Mouse (Mus musculus): ENCODE measurements at regions not wholly inside any gene's neighbourhood (a gene's known extent, or its start where the extent isn't known, plus 50 kb on each side); places are given as distances from the start of the nearest gene placed in this dataset.

DNA sequence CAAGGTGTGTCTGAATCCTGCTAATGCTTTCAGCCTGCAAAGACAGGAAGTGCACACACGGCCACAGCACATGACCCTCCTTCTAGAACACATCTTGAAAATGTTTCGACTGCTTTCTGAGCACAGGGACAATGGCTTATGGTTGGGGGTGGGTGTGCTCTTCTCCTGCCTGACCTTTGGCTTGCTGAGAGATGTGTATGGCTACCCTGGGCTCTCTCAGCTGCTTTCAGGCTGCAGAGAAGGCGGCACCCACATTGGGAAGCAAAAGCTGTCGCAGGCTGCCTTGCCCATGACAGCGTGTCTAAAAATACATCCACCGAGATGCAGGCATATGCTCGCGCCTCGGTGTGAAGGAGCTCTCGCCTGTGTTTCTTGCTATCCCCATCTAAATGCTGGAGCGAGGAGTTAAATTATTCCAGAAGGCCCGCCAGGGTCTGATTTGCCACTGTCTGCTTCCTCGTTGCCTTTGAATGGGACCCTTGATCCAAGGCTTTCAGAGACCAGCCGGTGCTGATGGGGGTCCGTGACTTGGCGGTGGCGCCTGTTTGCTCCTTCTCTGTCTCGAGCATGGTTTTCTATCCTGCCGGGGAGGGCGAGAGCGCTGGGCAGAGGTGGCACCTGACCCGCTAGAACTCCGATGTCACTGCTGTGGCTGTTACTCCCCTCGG is 214.6 kb upstream of the Ubash3b start:
- peak; percentile 38 for DNase-seq

GRCm38 (mm10) chr9:41374591-41375481 is 213.3 kb upstream of the Ubash3b start:
- no peak for DNase-seq

DNA sequence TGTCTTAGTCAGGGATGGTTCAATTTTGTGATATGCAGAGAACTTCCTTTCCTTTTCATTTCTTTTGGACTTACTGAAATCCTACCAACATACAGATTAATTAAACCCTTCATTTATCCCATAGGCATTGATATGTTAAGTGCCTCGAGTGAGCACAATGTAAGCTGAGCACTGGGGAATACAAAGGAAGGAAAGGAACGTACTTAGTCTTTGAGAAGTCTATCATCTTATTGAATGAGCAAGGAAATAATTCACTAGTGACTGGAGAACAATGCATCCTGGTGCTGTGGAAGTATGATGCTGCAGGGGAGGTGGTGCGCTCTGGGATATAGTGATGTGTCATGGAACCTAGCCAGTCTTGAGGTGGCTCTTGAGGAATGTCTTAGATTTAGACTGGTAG is 204.9 kb upstream of the Ubash3b start:
- DNase-seq, result no peak

DNA sequence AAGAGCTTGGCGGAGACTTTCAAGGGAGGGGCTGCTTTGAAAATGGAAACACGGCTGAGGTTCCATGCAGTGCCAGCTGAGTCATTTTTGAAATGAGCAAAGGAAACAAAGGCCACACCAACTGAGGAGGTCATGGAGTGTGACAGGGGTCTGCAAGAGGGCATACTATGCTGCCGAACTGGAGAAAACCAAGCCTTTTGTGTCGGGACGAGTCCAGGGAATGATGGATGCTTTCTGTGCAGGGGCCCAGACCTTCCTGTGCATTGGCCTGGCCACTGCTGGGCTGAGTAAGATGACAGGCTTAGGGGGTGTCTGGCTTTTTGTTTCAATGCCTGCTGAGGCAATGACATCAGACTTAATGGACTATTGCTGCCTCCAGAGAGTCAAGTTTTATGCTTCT is 203.8 kb upstream of the Ubash3b start:
- no peak for DNase-seq

GRCm38 (mm10) chr9:41364442-41365250 is 203.1 kb upstream of the Ubash3b start:
- no peak for DNase-seq

DNA sequence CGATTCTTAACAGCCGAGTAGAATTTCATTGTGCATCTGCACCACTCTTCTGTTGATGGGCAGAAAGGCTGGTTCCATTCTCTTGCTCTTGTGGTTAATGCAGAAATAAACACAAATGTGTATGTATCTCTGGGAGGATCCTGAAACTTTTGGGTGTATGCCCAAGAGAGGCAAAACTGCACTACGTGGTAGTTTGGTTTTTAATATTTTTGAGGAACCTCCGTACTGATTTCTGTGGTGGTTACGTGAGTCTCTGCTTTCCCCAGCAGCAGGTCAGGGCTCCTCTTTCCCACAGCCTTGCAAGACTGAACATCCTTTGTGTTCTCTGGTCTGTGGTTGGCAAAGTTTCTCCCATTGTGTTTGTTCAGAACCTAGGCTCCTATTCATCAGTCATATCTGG is 198.9 kb upstream of the Ubash3b start:
- DNase-seq, result no peak

GRCm38 (mm10) chr9:41359286-41359685 is 197.8 kb upstream of the Ubash3b start:
- DNase-seq, result no peak

GRCm38 (mm10) chr9:41345338-41345737 is 183.8 kb upstream of the Ubash3b start:
- DNase-seq, result no peak

- DNase-seq, result no peak
Observed at GRCm38 (mm10) chr9:41337375-41337774, 175.9 kb upstream of the Ubash3b start.

GRCm38 (mm10) chr9:41336801-41337200 is 175.3 kb upstream of the Ubash3b start:
- DNase-seq, result no peak

DNA sequence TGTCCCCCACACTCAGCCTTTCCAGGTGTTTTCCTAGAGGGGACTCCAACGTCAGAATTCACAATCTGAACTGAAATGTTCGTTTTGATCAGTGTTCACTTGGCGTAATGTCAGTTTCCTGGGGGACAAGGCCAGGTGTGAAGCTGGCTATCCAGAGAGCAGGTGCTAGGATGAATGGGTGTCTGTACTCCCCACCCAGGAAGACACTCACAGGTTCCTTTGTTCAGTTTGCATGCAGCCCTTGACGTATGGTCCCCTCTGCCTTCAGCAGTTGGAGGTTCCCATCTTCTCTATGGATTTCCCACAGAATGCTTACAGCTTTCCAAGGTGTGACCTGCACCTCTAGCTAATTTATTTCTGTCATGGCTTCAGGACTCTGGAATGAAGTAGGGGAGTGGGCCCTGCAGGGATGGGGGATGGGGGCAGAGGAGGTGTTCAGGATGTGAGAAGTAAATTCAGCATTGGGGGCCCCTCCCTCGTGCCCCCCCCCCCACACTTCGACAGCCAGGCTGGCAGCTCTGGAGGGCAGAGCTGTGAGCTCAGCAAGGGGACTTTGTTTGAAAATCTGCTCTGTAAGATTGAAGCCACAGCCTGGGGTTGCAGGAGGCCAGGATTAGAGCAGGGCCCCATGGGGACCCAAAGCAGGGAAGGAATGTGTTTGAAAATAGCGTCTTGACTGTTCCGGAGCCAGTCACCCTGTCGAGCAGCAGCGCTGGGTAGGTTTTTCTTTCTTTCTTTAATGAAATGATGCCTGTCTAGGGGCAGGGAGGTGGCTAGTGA is 173.2 kb upstream of the Ubash3b start:
- DNase-seq, result no peak

GRCm38 (mm10) chr9:41333526-41333925 is 172.0 kb upstream of the Ubash3b start:
- no peak for DNase-seq

DNA sequence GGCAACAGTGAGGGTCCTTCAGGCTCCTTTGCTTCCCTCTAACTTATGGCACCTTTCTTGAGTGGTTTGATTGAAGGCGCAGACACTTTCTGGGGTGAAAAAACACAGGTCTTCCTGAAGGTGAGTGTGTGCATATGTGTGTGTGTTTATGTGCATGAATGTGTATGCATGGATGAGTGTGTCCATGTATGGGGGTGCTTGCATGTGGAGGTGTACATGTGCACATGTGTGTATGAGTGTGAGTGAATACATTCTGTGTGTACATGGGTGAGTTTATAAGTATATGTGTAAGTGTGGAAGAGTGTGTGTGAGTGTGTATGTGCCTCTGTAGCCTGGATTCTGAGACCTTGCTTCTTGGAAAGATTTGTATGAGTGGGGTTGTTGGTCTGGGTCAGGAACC is 167.5 kb upstream of the Ubash3b start:
- no peak for DNase-seq

DNA sequence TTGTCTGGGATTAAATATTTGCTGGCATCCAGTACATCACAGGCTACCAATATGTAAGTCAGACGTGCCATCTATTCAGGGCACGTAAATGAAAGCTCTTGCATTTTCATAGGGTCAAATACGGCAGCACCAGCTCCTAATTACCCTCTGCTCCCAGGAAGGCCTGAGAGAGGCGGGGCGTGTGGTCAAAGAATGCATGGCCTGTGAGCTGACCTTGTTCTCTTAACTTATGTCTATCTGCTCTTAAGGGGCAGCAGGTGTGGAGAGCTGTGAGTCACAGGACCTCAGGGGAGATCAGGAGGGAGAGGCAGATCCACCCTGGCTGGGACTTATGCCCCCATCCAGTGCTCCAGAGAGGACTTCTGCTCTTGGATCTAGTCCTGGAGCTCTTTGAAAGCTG is 167.0 kb upstream of the Ubash3b start:
- DNase-seq, result no peak

DNA sequence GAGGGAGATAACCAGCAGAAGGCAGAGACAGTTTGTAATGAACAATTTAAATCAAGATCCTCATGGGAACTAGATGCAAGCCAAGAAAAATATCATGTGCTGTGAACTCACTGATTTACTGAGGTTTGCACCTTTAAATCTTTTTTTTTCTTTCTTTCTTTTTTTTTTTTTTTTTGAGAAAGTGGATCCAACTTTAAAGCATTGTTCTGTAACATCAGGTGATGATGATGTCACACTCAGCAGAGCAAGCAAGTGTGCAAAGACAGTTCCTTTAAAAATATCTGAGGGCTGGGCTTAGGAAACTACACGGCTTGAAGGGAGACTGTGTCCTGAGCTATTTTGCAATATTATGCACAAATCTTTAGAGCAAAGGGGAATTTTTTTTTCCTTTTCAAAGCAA is 166.6 kb upstream of the Ubash3b start:
- no peak for DNase-seq

- no peak for DNase-seq
Observed at GRCm38 (mm10) chr9:41327561-41327960, 166.1 kb upstream of the Ubash3b start.

DNA sequence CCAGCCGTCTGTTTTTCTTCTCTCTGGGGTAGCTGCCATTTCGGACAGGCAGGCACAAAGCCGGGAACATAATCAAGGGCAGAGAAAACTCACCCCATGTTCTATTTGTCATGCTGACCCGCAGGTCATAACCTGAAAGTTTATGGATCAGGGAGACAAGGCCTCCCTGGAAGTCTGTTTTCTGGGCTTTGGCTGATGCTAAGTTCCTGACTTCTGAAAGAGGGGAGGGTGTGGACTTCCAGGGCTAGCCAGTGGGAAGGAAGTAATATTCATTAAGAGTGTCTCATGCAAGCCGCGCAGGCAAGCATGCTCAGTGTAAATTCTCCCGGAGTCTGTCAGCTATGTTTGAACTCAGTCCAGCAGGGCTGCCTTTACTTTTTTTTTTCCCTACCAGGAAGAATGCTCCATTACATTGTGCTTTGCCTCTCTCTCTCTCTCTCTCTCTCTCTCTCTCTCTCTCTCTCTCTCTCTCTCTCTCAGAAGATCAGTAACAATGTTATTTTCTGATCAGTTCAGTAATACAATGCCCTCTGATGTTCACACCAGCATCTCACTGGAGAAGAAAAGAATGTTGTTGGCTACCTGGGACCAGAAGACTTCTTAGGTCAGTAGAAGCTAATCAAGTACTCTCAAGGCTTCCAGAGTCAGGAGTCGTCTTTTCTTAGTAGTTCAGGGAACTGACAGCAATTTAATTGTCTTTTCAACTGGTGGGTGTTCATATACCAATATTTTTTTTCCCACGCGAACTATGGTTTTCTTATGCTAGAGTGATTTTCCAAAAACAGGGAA is 165.5 kb upstream of the Ubash3b start:
- peak; percentile 29 for DNase-seq

- no peak for DNase-seq
Observed at GRCm38 (mm10) chr9:41321521-41321920, 160.0 kb upstream of the Ubash3b start.

DNA sequence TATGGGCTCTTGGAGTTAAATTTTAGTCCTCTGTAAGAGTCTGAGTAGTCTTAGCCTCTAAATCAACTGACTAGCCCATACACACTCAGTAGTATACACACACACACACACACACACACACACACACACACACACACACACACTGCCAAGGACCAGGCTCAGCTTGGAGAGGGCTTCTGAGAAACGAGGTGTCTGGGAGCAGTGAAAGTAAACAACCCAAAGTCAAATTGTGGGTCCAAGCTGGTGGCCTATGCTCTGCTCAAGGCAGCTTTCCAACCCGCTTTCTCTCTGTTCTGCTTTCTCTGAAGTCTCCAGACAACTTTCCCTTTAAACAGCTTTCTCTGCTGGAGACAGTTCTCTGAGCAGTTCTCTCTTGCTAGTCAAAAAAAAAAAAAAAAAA is 157.6 kb upstream of the Ubash3b start:
- no peak for DNase-seq

DNA sequence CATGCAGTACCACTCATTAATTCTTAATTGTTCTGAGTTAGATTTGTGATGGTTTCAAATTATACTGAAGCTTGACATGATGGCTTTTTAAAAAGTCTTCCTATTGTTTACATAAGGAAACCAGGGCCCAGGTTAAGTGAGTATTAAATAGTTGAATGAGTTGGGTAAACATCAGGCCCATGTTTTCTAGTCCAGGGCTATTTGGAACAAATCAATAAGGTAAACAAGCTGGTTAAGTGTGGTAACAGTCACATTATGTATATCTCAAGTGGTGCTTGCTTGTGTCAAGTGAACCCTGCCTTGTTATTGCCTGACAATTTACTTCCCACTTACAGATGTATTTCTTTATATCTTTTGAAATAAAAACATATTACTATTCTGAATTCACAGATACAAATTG is 144.7 kb upstream of the Ubash3b start:
- DNase-seq, result no peak

GRCm38 (mm10) chr9:41303494-41303828 is 142.0 kb upstream of the Ubash3b start:
- DNase-seq, result no peak
